Mouse (Mus musculus): ENCODE data around the gene 1700001C19Rik. TPM values are rescaled to one million over a fixed set of nuclear protein-coding genes. Genes with fewer than 3 reads are reported as not detected.
A peak's percentile ranks its signal among the peaks of the same experiment; 100 is the strongest.

The 1700001C19Rik gene
- total and polyA plus RNA-seq, 2 experiments from 2014 or later: 0.22 to 0.46 TPM

DNA sequence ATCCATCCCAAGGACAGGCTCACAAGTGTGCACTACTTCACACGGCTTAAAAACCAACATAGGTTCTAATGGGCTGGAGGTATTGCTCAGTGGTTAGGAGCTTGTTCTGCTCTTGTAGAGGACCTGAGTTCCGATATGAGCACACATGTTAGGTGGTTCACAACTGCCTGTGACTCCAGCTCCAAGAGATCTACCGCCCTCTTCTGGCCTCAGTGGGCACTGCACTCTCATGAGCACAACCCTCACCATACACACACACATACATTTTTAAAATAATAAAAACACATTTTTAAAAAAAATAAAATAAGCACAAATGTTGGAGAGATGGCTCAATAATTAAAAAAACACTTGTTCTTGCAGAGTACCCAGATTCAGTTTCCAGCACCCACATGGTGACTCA lies 53.1 kb downstream of the 1700001C19Rik start:
- H3K27me3 ChIP-seq (ENCODE audit: insufficient read depth, low read length): no peaks in the 10 kb centered on the region
- H3K36me3 ChIP-seq (ENCODE audit: insufficient read depth, low read length): peaks cover 8% of the 10 kb centered on the region; the same call in 1 of the 2 replicates
- H3K9me3 ChIP-seq (ENCODE audit: low read length): no peaks in the 10 kb centered on the region
- no peak overlapping the region for H3K4me2 ChIP-seq (ENCODE audit: low read depth, low read length, poor library complexity, severe bottlenecking)
- TF ChIP-seq CTCF (IDR thresholded peaks at IDR 0.05): peak; percentile 19; the same call in 1 of the 2 replicates
- no peak overlapping the region for H3K4me3 ChIP-seq (ENCODE audit: low read depth, low read length)
- H3K27ac ChIP-seq (ENCODE audit: low read depth, low read length): no peak overlapping the region
- DNase-seq (ENCODE audit: low spot score) (no peak), ATAC-seq (ENCODE audit: low FRiP score) (no peak)
- 92% methylated on average over 3 of the region's 3 CpGs for WGBS
- H3K4me1 ChIP-seq (ENCODE audit: insufficient read depth, low read length): no peaks in the 10 kb centered on the region
- H3K9ac ChIP-seq (replicated peaks; ENCODE audit: low read length, poor library complexity, severe bottlenecking): no peak overlapping the region

- 85% methylated on average over 4 of the region's 4 CpGs for WGBS
- ATAC-seq (ENCODE audit: low FRiP score): no peak
Measured at GRCm38 (mm10) chr17:47383266-47383665, 53.9 kb downstream of the 1700001C19Rik start.

GRCm38 (mm10) chr17:47381917-47382316 lies 55.3 kb downstream of the 1700001C19Rik start:
- TF ChIP-seq CTCF (IDR thresholded peaks at IDR 0.05): no peak
- DNase-seq (ENCODE audit: low spot score) (no peak), ATAC-seq (ENCODE audit: low FRiP score) (no peak)
- Histone ChIP-seq H3K36me3 (ENCODE audit: insufficient read depth, low read length) (peaks cover 17% of the 10 kb centered on the region), H3K4me1 (ENCODE audit: insufficient read depth, low read length) (no peaks in the 10 kb centered on the region), H3K9me3 (ENCODE audit: low read length) (no peaks in the 10 kb centered on the region), H3K27me3 (ENCODE audit: insufficient read depth, low read length) (no peaks in the 10 kb centered on the region), H3K27ac (ENCODE audit: low read depth, low read length) (no peak overlapping the region), H3K4me3 (ENCODE audit: low read depth, low read length) (no peak overlapping the region), H3K4me2 (ENCODE audit: low read depth, low read length, poor library complexity, severe bottlenecking) (no peak overlapping the region), H3K9ac (replicated peaks; ENCODE audit: low read length, poor library complexity, severe bottlenecking) (no peak overlapping the region)
- 49% methylated on average over 11 of the region's 11 CpGs for WGBS

More at GRCm38 (mm10) chr17:47383266-47383665, 53.9 kb downstream of the 1700001C19Rik start:
- Histone ChIP-seq H3K4me2 (ENCODE audit: low read depth, low read length, poor library complexity, severe bottlenecking) (no peak overlapping the region), H3K27me3 (ENCODE audit: insufficient read depth, low read length) (no peaks in the 10 kb centered on the region), H3K9ac (replicated peaks; ENCODE audit: low read length, poor library complexity, severe bottlenecking) (no peak overlapping the region), H3K9me3 (ENCODE audit: low read length) (no peaks in the 10 kb centered on the region), H3K4me1 (ENCODE audit: insufficient read depth, low read length) (no peaks in the 10 kb centered on the region), H3K36me3 (ENCODE audit: insufficient read depth, low read length) (peaks cover 14% of the 10 kb centered on the region), H3K4me3 (ENCODE audit: low read depth, low read length) (no peak overlapping the region), H3K27ac (ENCODE audit: low read depth, low read length) (no peak overlapping the region)
- DNase-seq (ENCODE audit: low spot score): no peak
- TF ChIP-seq CTCF (IDR thresholded peaks at IDR 0.05): no peak

DNA sequence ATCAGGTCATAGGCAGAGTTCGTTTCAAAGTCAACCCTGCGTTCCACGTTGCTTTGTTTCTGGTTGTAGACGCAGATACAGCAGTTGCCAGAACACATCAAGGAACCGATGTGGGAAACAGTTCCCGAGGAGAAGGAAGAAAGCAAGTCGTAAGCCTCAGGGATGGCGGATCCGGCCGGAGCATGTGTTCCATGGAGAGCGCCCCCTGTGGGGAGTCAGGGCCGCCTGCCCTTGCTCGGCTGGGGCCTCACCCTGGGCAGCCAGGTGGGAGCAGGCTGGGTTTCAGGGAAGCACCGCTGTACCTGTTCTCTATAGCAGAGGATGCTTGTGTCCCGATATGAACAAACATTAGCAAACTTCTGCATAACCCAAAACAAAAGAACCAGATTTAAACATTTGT lies 59.0 kb downstream of the 1700001C19Rik start:
- WGBS: 79% methylated on average over 15 of the region's 15 CpGs
- no peak for ATAC-seq (ENCODE audit: low FRiP score)
- H3K4me2 ChIP-seq (ENCODE audit: low read depth, low read length, poor library complexity, severe bottlenecking): no peak overlapping the region
- H3K27ac ChIP-seq (ENCODE audit: low read depth, low read length): no peak overlapping the region
- H3K36me3 ChIP-seq (ENCODE audit: insufficient read depth, low read length): peaks cover 45% of the 10 kb centered on the region
- no peaks in the 10 kb centered on the region for H3K9me3 ChIP-seq (ENCODE audit: low read length)
- no peak overlapping the region for H3K9ac ChIP-seq (replicated peaks; ENCODE audit: low read length, poor library complexity, severe bottlenecking)
- no peak for TF ChIP-seq CTCF (IDR thresholded peaks at IDR 0.05)
- no peaks in the 10 kb centered on the region for H3K4me1 ChIP-seq (ENCODE audit: insufficient read depth, low read length)
- H3K27me3 ChIP-seq (ENCODE audit: insufficient read depth, low read length): no peaks in the 10 kb centered on the region
- DNase-seq (ENCODE audit: low spot score): no peak
- no peak overlapping the region for H3K4me3 ChIP-seq (ENCODE audit: low read depth, low read length)

DNA sequence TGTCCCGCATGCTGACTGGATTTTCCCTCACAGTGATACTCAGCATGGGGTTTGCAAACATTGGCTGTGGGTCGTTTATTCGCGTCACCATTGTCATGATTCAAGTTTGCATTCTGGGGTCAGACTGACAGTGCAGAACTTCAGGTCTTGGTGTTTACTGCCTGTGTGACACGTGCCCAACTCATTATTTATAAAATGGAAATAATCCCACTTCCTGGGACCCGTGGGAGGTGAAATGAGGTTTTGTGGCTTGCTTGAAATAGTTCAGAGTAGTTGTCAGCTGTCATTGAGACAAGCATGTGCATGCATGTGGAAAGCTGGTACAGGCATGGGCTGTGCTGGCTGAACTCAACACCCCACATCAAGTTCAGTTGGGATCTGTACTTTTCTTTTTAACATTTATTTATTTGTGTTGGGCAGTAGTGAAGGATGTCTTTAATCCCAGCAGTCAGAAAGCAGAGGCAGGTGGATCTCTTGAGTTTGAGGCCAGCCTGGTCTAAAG lies 60.3 kb downstream of the 1700001C19Rik start:
- no peaks in the 10 kb centered on the region for H3K4me1 ChIP-seq (ENCODE audit: insufficient read depth, low read length)
- no peak for TF ChIP-seq CTCF (IDR thresholded peaks at IDR 0.05)
- H3K4me2 ChIP-seq (ENCODE audit: low read depth, low read length, poor library complexity, severe bottlenecking): no peak overlapping the region
- ATAC-seq (ENCODE audit: low FRiP score) (no peak), DNase-seq (ENCODE audit: low spot score) (no peak)
- H3K36me3 ChIP-seq (ENCODE audit: insufficient read depth, low read length): peaks cover 55% of the 10 kb centered on the region
- H3K27ac ChIP-seq (ENCODE audit: low read depth, low read length): no peak overlapping the region
- H3K9ac ChIP-seq (replicated peaks; ENCODE audit: low read length, poor library complexity, severe bottlenecking): no peak overlapping the region
- H3K9me3 ChIP-seq (ENCODE audit: low read length): no peaks in the 10 kb centered on the region
- no peaks in the 10 kb centered on the region for H3K27me3 ChIP-seq (ENCODE audit: insufficient read depth, low read length)
- no peak overlapping the region for H3K4me3 ChIP-seq (ENCODE audit: low read depth, low read length)
- 83% methylated on average over 6 of the region's 6 CpGs for WGBS

- Histone ChIP-seq H3K4me2 (ENCODE audit: low read depth, low read length, poor library complexity, severe bottlenecking) (no peak overlapping the region), H3K27ac (ENCODE audit: low read depth, low read length) (no peak overlapping the region), H3K9ac (replicated peaks; ENCODE audit: low read length, poor library complexity, severe bottlenecking) (no peak overlapping the region), H3K4me3 (ENCODE audit: low read depth, low read length) (no peak overlapping the region), H3K9me3 (ENCODE audit: low read length) (no peaks in the 10 kb centered on the region), H3K36me3 (ENCODE audit: insufficient read depth, low read length) (peaks cover 46% of the 10 kb centered on the region), H3K27me3 (ENCODE audit: insufficient read depth, low read length) (no peaks in the 10 kb centered on the region), H3K4me1 (ENCODE audit: insufficient read depth, low read length) (no peaks in the 10 kb centered on the region)
- DNase-seq (ENCODE audit: low spot score) (no peak), ATAC-seq (ENCODE audit: low FRiP score) (no peak)
- WGBS: 89% methylated on average over 6 of the region's 6 CpGs
- TF ChIP-seq CTCF (IDR thresholded peaks at IDR 0.05): no peak
Measured at GRCm38 (mm10) chr17:47373991-47374390, 63.2 kb downstream of the 1700001C19Rik start.
